Mouse (Mus musculus) adrenal gland, adult (tissue): ENCODE data around the gene Tgfbi.

Experiments used
- DNase-seq, 2 experiments: peaks; one replicate each; pipeline ENCODE4 v3.0.0; 2022 to 2023; ENCODE audit warnings: low spot score in 1 of 2; ENCODE audit not compliant: inconsistent age in 2 of 2

The Tgfbi gene

DNA sequence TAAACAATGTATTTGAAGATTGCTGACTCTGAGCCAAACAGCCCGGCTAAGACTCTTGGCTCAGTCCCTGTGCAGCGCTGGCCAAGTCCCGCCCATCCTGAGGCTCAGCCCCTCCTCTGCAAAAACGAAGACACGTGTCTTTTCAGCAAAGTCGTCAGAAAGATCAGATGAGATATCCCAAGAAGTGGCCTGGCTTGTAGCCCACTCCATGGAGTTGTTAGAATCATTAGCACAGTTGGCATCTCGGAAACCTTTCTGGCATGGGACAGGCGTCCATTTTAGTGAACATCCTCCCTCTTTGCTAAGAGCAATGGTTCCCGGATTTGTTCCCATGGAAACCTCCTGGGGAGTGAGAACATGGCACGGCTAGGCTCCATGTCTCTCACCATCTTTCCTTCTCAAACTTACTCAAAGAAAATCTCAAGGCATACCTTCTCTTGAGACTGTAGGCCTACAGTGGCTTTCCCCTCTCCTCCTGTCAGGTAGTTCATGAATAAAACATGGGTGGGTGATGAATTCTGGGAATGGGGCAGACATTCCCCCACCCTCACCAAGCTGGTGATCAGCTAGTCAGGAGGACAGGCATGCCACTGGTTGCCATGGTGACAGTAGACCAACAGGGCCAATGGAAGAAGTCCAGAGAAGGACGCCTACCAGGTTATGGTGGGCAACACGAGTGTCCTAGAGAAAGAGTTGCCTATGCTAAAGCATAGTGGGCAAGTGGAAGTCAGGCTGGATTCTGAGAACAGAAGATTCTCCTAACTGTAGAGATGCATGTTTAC is 11.3 kb upstream of the Tgfbi start:
- peak; percentile 74 to 89 for DNase-seq

DNA sequence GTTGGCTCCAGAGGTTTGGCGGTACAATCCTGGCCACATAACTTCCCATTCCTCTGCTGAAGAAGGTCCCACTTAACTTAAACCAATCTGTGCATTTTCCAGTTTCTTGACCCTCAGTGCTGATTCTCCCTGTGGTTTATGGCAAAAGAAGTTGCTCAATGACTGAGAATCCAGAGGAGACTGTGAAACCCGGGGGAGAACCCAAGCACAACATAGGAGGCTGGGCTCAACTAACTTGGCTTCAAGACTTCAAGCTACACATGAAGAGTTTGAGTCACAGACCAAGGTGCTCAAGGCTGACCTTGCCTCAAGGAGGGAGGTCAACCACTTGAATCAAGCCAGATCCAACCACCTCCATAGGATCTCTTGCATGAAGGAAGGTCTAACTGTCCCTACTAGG is 9.8 kb upstream of the Tgfbi start:
- DNase-seq: no peak

DNA sequence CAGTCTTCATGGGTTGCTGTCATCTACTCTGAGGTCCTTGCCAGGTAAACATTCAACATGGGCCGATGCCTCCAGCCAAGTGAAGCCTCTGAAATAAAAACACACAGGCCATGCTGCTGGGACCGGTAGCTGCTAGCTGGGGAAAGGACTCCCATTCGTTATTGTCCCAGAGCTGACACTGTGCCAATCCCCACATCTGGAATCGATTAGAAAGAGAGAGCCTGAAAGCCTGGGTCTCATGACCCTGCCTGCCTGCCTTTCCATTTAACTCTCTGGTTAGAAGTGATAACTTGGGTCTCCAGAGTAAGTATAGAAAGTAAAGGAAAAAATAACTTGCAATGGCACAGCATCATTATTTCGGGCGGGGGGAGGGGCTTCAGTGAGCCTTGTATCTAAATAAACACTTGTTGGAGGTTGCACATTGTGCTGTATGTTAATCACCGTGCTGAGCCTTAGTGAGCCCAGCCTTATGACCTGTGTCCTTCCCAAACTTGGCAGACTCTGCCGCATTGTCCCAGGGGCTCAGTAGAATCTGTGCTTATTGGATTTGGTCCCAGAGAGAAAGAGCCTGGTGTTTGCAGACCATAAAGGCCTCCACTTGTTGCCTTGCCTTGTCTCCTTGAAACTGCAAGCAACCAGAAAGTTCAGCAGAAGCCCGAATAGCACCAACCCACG is 9.0 kb upstream of the Tgfbi start:
- peak; percentile 62 to 83 for DNase-seq

DNA sequence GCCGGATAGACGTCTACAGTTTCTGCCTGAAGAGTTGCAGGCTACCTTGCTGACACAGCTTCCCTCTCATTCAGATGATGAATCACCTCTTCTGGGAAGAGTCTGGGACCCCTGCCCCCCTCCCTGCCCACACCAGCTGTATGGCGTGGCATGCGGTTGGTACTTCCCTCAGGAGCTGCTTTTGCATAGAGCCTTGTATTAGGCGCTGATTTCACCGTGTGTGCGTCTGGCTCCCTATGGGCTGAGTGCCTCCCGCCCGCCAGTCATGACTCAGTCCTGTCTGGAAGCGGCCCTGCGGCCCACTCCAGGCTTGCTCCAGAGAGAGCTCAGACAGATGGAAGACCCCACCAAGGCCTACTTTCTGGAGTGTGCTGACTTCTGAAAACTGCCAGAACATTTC is 8.1 kb upstream of the Tgfbi start:
- DNase-seq: peak in 1 of 2 experiments; percentile 54

DNA sequence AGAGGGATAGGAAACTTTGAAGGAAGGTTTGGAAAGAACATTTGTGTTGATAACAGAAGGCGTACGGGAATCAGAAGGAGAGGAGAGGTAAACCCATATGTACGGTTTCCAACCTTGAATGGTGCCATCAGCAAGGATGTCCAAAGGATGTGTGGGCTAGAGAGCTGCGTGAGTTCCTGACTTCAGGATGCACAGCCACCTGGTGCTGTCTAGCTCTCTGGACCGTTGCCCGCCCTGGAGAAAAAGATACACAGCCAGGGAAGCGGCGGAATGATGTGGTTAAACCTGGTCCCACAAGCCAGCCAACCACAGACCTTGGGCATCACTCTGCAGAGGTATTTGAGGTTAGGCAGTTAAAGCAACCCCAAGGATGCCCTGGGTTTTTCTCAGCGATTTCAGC is 3.8 kb upstream of the Tgfbi start:
- no peak for DNase-seq

DNA sequence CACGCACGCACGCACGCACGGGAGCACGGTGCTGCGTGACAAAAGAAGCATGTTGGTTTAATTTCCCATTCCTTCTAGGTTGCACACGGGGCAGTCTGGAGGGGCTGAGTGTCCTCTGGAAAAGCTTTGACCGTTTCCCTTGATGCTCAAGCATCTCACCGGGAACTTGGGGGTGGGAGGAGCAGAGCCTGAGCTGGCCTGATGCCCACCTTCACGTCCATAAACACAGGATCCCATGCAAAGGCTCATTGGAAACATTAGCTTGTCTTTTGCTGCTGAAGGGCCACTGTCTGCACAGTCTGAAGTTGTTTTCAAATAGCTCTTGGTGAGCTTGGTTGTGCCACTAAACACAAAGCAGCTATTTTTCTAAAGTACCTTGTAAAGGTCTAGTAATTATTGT is 2.6 kb upstream of the Tgfbi start:
- no peak for DNase-seq

DNA sequence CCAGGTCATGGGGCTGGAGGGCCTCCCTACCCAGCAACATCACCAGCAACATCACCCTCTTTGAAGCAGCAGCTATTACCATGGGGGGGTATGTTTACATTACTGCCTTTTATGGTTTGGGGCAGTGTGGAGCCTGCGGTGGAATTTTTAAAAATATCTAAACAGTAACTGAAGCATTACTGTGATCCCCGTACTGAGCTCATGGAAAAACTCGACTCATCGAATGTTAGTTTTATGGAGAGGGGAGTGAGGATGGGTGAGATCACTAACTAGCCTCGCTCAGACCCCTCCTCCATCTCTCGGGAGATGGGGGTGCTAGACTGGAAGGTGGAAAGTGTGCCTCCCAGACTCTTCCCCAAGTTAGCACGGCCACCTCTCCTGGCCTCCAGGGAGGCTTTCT is 2.1 kb upstream of the Tgfbi start:
- DNase-seq: no peak

DNA sequence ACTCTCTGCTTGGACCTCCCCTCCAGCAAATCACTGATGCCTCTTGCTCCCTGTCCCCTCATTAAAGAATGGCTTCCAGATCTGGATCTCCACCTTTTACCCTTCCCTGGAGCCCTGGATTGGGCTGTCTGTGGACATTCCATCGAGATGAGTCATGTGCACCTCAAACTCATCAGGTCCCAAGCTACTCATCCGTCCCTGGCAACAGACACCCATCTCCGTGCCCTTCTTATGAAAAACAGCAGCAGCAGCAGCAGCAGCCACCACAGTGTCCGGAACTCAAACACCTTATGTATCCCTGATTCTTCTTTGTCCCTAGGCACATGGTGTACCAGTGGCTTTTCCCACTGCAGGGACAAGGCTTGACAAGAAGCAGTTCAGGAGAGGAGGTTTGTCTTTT is 1.5 kb upstream of the Tgfbi start:
- DNase-seq: peak in 1 of 2 experiments; percentile 51

DNA sequence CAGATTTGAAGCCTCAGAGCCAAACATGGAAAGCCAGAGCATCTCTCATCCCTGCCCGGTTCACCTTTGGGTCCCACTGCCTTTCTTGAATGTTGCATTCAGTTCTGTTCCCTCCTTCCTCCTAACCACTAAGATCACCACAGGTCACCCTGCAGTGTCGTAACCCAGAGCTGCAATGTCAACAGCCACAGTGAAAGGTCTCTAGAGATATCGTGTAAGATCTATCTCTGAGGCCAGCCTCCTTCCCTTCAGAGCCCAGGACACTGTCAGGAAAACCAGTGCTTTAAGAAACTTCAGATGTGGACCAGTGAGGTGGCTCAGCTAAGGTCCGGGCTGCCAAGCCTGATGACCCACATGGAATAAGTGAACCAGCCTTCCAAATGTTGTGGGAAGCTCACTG is 1.8 kb downstream of the Tgfbi start:
- DNase-seq: peak in 1 of 2 experiments; percentile 64

DNA sequence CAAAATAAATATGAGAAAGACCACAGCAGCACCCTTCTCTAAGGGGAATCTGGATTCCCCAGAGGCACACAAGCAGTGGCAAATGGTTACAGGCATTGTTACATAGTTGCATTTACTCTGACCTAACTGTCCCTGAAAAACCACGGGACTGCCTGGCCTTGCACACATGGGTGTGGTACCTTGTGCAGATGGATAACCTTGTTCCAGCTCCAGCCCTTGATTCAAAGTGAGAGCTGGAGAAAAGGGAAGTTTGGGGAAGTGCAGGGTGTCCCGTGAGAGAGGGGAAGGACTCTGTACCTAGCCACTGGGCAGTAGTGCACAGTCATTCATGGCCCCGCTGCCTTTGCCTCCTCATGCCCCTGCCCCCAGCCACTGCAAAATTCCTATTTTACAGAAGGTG is 2.4 kb downstream of the Tgfbi start:
- DNase-seq: peak; percentile 57 to 73

DNA sequence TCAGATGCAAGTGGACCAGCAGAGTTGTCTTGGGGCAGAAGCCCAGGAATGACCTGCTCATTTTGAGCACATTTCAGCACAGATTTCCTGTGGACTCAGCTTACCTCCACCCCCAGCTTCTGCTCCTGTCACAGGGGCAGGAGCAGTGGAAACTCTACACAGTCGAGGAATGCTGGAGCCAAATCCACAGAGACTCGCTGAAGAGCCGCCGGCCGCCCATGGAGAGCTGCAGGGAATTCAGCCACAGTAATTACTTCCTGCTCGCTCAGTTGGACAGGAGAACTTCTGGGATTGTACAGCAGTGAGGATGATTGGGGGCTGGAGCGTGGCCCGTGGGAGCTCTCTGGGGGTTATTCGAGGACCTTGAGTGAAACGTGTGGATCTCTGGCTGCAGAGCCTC is 3.0 kb downstream of the Tgfbi start:
- DNase-seq: no peak

DNA sequence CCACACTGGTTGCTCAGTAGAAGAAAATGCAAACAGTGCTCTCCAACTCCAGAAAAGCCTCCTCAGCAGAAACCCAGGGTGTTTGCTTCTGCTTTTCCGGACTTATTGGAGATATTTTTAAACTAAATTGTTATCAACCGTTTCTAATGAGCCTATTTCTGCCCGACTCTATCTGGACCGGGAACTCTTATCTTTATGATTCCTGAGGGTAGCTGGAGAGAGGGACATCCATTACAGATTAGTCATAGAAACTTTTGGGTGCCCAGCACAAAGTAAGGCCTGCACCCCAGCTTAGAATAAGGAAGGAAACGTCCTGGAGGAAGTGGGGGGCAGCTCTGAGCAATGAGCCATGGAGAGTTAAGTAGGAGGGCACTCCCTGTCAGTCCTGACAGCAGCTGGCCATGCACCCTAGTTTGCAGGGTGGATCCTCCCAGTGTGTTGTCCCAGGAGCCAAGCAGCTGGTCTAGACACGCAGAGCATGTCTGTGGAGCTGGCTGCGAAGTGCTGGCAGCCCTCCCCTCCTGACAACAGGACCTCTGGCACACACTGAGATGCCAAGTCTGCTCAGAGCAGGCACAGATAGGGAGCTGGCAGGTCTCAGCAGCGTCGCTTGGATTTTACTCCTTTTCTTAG is 4.2 kb downstream of the Tgfbi start:
- peak in 1 of 2 experiments; percentile 56 for DNase-seq

DNA sequence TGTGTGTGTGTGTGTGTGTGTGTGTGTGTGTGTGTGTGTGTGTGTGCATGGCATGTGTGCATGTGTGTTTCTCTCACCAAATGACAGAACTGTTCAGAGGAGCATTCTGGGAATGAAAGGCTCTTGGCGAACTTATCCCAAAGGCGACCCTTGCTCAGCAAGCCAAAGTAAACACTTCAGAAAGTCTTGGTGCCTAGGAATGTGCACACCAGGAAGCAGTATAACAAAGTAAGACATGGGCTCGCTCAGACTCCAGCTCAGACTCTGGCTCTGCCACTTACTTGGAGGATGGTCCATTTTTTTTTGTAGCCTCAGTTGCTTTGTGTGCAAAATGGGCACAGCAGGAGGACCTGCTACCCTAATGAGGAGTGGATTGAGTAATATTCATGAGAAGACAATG is 5.4 kb downstream of the Tgfbi start:
- DNase-seq: no peak

DNA sequence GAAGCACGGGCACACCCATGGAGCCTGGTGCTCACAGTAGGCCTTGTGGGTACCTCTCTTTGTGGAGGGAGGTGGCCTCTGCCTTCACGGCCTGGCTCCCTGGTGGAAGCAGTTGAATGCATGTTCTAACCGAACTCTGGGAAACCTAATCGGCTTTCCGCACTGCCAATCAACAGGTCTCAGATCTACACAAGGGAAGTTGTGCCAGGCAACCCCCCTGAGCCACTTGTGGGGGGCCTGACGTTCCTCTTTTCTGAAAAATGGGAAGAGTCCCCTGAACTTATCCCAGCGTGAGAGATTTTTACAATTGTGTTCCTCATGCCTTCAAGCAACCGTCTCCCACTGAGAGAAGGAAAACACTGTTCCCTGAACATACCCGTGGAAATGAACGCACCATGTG is 5.9 kb downstream of the Tgfbi start:
- DNase-seq: no peak

DNA sequence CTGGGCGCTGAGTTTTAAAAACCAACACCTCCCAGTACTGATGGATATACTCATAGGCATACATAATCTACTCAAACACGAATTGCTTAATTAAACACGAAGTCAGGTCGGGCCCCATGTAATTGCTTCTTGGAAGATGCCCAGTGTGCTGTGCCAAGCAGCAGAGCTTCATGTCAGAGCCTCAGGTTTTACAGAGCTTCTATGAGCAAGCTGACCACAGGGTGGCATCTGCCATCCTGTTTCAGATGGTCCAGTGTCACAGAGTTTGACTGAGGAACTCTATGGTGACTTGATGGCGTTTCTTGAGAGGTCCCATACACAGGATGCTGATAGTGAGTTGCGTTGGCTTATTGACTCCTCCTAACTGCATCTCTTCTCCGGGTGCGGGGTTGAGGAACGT is 6.5 kb downstream of the Tgfbi start:
- DNase-seq: peak in 1 of 2 experiments; percentile 61

DNA sequence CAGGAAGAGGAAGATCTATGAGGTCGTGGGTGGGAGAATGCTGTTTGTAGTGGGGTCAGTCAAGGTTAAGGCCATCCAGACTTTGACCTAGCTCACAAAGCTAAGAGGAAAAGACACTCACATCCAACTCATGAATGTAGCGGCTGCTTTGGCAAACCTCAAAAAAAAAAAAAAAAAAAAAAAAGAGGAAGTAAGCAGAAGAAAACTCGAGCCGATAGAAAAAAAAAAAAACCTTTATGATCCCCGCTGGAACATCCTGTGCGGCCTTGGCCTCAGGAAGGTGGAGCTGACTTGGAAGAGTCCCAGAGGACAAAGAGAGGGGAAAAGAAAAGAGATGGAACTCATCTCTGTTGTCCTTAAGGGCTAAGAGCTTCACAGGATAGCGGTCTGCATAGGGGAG is 7.1 kb downstream of the Tgfbi start:
- DNase-seq: peak in 1 of 2 experiments; percentile 63

DNA sequence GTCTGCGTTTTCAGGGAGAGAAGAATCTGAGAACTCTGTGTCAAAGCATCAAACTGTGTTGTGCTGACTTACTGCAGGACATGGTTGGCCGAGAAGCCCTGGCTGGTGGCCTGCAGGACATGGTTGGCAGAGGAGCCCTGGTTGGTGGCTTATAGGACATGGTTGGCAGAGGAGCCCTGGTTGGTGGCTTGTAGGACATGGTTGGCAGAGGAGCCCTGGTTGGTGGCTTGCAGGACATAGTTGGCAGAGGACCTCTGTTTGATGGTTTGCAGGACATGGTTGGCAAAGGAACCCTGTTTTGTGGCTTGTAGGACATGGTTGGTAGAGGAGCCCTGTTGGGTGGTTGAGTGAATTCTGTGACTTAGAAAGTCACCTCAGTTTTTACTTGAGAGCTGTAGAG is 7.9 kb downstream of the Tgfbi start:
- no peak for DNase-seq

DNA sequence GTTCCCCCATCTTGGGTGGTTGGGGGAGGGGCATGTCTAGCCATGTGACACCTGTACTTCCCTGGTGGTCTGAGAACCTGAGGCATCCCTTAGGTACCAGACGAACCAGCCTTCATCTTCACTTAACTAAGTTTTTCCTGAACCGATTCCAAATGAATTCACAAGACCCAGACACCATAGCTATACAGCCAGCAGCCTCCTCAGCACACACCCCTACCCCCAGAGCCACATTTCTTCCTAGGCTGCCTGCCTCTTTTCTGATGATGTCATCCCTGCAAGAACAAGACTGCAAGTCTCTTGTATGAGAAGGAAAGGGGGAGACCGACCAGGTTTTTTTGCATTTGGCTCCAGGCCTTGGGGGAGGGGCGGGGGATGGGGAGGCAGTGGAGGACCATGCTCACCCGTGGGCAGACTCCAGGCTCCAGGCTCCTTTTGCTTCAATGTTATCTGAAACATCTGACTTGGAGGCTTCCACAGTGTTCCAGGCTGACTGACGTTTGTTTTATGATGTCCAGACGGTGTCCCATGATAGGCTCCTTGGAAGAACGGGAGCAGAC is 13.0 kb downstream of the Tgfbi start:
- no peak for DNase-seq

DNA sequence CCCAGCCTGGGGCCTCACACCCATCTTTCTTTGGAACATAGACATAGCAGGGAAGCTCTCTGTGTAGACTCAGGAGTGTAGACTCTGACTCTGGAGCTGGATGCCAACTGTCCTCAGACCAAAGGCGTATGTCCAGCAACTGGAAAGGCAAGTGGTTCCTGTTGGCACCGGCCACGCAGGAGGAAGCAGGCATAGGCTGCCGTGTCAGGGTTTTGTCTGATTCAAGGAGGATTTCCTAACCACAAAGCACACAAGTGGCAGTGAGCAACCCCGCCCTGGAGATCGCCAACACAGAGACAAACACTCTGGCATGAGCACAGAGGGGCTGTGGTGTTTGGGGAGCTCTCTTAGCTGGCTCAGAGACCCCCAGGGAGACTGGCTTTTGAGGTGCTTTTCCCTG is 17.2 kb downstream of the Tgfbi start:
- peak in 1 of 2 experiments; percentile 48 for DNase-seq

DNA sequence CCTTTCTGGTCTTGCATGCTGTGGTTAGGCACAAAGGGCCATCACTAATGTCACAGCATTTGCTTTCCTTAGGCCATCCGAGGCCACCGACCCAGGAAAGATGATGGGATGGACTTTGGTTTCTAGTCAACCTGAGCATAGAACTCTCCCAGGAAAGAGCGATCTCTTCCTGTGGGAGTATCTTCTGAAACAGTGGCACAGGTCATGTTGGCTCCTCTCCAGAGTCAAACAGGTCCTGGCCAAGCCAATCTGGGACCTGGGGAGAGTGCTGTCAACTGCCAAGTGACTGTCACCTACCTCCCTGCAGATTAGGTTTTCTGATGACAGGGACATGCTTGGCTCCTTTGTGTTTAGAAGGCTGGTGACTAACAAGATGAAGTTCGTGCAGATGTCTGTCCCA is 20.8 kb downstream of the Tgfbi start:
- DNase-seq: no peak

DNA sequence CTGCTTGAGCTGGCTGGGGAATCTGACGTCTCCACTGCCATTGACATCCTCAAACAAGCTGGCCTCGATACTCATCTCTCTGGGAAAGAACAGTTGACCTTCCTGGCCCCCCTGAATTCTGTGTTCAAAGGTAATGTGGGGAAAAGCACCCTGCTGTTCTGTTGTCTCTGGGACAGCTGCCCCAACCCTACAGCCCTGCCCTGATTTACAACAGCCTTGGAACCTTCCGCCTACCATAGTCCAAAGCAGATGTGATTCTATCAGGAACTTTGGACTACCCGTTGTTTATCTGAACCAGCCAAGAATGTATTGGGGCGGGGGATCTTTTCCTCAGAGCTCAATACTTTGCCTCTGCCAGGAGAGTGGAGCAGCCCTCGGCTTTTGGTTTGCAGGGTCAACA is 21.2 kb downstream of the Tgfbi start:
- no peak for DNase-seq

DNA sequence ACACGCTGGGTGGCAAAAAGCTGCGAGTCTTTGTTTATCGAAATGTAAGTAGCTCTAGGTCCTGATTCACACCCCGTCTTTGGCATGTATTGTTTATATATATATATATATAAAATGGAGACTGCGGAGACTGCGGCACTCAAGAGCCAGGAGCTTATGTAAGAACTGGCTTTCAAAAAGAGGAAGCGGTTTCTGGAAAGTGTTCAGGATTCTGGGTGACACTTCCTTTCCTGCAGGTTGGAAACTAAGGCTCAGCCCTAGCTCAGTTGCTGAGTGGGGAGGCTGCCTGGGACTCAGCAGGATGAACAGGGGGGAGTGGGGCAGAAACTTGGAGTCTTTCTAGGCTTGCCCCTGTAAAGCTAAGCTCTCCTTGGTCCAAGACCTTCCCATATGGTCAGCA is 22.0 kb downstream of the Tgfbi start:
- no peak for DNase-seq
